Mouse (Mus musculus): ENCODE data around the gene Trim25.

GRCm38 (mm10) chr11:89043046-89043445 is 43.9 kb downstream of the Trim25 start:
- TF ChIP-seq CTCF (IDR thresholded peaks at IDR 0.05; ENCODE audit: extremely low read depth, insufficient read depth, low read length): no peak
- no peak for TF ChIP-seq POLR2A (IDR thresholded peaks at IDR 0.05; ENCODE audit: extremely low read depth, insufficient read depth, low read length)
